11 mouse cellular contexts compared by ENCODE assay signal in genomic region chr12:81653344-81653743, GRCm38 (mm10). TPM values are rescaled to one million over a fixed set of nuclear protein-coding genes. Genes with fewer than 3 reads are reported as not detected.
A peak's percentile ranks its signal among the peaks of the same experiment; 100 is the strongest.
DNase-seq lines count a peak whose midpoint lies in the region; ATAC-seq lines count a peak whose summit lies in the region.
"Had no signal": no experiment of that assay in that cellular context is flagged by ENCODE, and none has a peak within 500 bp of the region (broad histone marks: within the 10 kb centered on the region; RNA-seq: fewer than 3 reads in every experiment).

No protein-coding gene starts in this region.

- intact Hi-C loops in left cerebral cortex, postnatal 14 days (cut with DNase I), result no loop called here

- DNase-seq in adrenal gland, postnatal 10 days, result peak; percentile 59
- DNase-seq in adrenal gland, adult 18-20 months (ENCODE audit: low spot score in 2 of 2), result no peak
- DNase-seq in left cerebral cortex, postnatal 14 days (ENCODE audit: low spot score in 2 of 2), result peak; percentile 30 to 35
- no peak for DNase-seq in left cerebral cortex, adult 11 months (ENCODE audit: low spot score)
- DNase-seq in brain, adult 2 months (ENCODE audit: low read depth, low spot score), result peak; percentile 75
- peak; percentile 58 for DNase-seq in gastrocnemius, postnatal 25 days
- no peak for DNase-seq in testis, postnatal 10 days (ENCODE audit: low spot score)
- DNase-seq: embryo, embryonic 11 days; kidney, adult 9 months had no signal

- no peak for ATAC-seq in erythroid progenitor cell, adult 5-6 weeks (replicated peaks; ENCODE audit: low FRiP score, poor library complexity, severe bottlenecking)
- ATAC-seq: midbrain, embryonic 16.5 days had no signal

RNA-seq across cellular contexts. Expression of gene Ttc9, which starts 22.3 kb away (rescaled TPM):
- 1 to 10 TPM; 3.6 to 6.8 TPM for total RNA-seq in adrenal gland, postnatal 10 days (2021)
- total RNA-seq in adrenal gland, adult 18-20 months (2021), result 1 to 10 TPM; 3.5 to 4.1 TPM
- total RNA-seq in left cerebral cortex, postnatal 14 days (2021), result 10 to 100 TPM; 61.2 to 63.2 TPM
- total RNA-seq in gastrocnemius, postnatal 25 days (2021), result 10 to 100 TPM in 1 of 2 experiments, 1 to 10 TPM in 1; 8.4 to 14.1 TPM
- not detected in 2 replicates for total RNA-seq in erythroid progenitor cell, adult 5-6 weeks (2015; ENCODE audit: low replicate concordance)
- not detected in 2 replicates for total RNA-seq in erythroid progenitor cell, adult 5-6 weeks (2017; ENCODE audit: low replicate concordance)

RNA-seq across cellular contexts. Expression of gene Med6, which starts 58.5 kb away (rescaled TPM):
- total RNA-seq in adrenal gland, postnatal 10 days (2021), result 10 to 100 TPM; 25.0 to 25.9 TPM
- 10 to 100 TPM; 21.8 to 24.2 TPM for total RNA-seq in adrenal gland, adult 18-20 months (2021)
- total RNA-seq in left cerebral cortex, postnatal 14 days (2021), result 10 to 100 TPM; 21.2 to 26.9 TPM
- total RNA-seq in gastrocnemius, postnatal 25 days (2021), result 10 to 100 TPM in 1 of 2 experiments, 1 to 10 TPM in 1; 9.9 to 12.8 TPM
- 28.9 and 29.6 TPM in 2 replicates for total RNA-seq in erythroid progenitor cell, adult 5-6 weeks (2015; ENCODE audit: low replicate concordance)
- total RNA-seq in erythroid progenitor cell, adult 5-6 weeks (2017; ENCODE audit: low replicate concordance), result 91.9 and 102 TPM in 2 replicates

Comparison
In these comparisons a context has a peak if more than half of its experiments do, and no peak if none do; other contexts are left out.
1. DNase-seq: peak in adrenal gland, postnatal 10 days (single experiment), left cerebral cortex, postnatal 14 days (2 of 2), brain, adult 2 months (single experiment) and gastrocnemius, postnatal 25 days (single experiment); none in adrenal gland, adult 18-20 months (0 of 2), left cerebral cortex, adult 11 months (single experiment) and testis, postnatal 10 days (single experiment).
2. RNA of gene Ttc9, which starts 22.3 kb away (total RNA-seq): 61.2 to 63.2 TPM in left cerebral cortex, postnatal 14 days, 8.4 to 14.1 TPM in gastrocnemius, postnatal 25 days, 3.6 to 6.8 TPM in adrenal gland, postnatal 10 days and 3.5 to 4.1 TPM in adrenal gland, adult 18-20 months; not detected in erythroid progenitor cell, adult 5-6 weeks; every median in the first group is over 4 times any median in the second.